Mouse (Mus musculus) limb, embryonic 11.5 days (tissue): Measurements from ENCODE around the gene Parm1. TPM values are rescaled to one million over a fixed set of nuclear protein-coding genes. Genes with fewer than 3 reads are reported as not detected.

Source experiments
- ATAC-seq: fragments of 200-750 bp; cut with Nextera tagmentation; 2 replicates; pipeline ENCODE4 v1.8.0; 2017; ENCODE audit warnings: low read depth; ENCODE audit not compliant: insufficient number of reproducible peaks, low FRiP score, low TSS enrichment
- DNase-seq: peaks from one replicate; pipeline ENCODE4 v3.0.0-alpha.2; 2015; ENCODE audit warnings: low spot score
- H3K27ac ChIP-seq: fragments of 300-500 bp; sonication (generic); replicated peaks from 2 replicates; pipeline ENCODE4 v1.5.1; 2014; ENCODE audit warnings: low read depth, mild to moderate bottlenecking, low read length
- H3K27me3 ChIP-seq: fragments of 300-500 bp; sonication (generic); 2 replicates; pipeline ENCODE4 v1.6.1; 2014; ENCODE audit warnings: mild to moderate bottlenecking, low read length, mixed read lengths; ENCODE audit not compliant: control insufficient read depth, insufficient read depth
- H3K36me3 ChIP-seq: fragments of 300-500 bp; sonication (generic); 2 replicates; pipeline ENCODE4 v1.6.1; 2014; ENCODE audit warnings: mild to moderate bottlenecking, low read length, moderate library complexity, mixed read lengths; ENCODE audit not compliant: control insufficient read depth, insufficient read depth
- H3K4me1 ChIP-seq: fragments of 300-500 bp; sonication (generic); 2 replicates; pipeline ENCODE4 v1.6.1; 2014; ENCODE audit warnings: low read length, mixed read lengths; ENCODE audit not compliant: control insufficient read depth, insufficient read depth
- H3K4me2 ChIP-seq: fragments of 300-500 bp; sonication (generic); 2 replicates; pipeline ENCODE4 v1.6.1; 2014; ENCODE audit warnings: low read depth, mild to moderate bottlenecking, moderate library complexity; ENCODE audit not compliant: severe bottlenecking
- H3K4me3 ChIP-seq: fragments of 300-500 bp; sonication (generic); 2 replicates; pipeline ENCODE4 v1.5.1; 2014; ENCODE audit warnings: low read depth, low read length
- H3K9ac ChIP-seq: fragments of 300-500 bp; sonication (generic); 2 replicates; pipeline ENCODE4 v1.6.1; 2014; ENCODE audit warnings: mild to moderate bottlenecking, low read length
- H3K9me3 ChIP-seq: fragments of 300-500 bp; sonication (generic); 2 replicates; pipeline ENCODE4 v1.6.1; 2016; ENCODE audit warnings: low read length; ENCODE audit not compliant: control insufficient read depth
- WGBS: fragments of 180-500 bp; shearing (Covaris S2); extraction: QIAGEN DNeasy Blood & Tissue Kit; methylation state at CpG from one replicate; pipeline ENCODE4 v1.1.7; 2014; 5-methylcytosine and 5-hydroxymethylcytosine counted together
- polyA plus RNA-seq: library from polyadenylated mRNA; unstranded; fragments of >200 nt; fragmentation: Nextera tagmentation; extraction: Ambion mirVana; gene quantifications from 2 replicates; pipeline ENCODE4 v1.2.1, GENCODE M21; 2014

Gene Parm1
- polyA plus RNA-seq, 1 experiment from 2014 or later, result 8.7 TPM

DNA sequence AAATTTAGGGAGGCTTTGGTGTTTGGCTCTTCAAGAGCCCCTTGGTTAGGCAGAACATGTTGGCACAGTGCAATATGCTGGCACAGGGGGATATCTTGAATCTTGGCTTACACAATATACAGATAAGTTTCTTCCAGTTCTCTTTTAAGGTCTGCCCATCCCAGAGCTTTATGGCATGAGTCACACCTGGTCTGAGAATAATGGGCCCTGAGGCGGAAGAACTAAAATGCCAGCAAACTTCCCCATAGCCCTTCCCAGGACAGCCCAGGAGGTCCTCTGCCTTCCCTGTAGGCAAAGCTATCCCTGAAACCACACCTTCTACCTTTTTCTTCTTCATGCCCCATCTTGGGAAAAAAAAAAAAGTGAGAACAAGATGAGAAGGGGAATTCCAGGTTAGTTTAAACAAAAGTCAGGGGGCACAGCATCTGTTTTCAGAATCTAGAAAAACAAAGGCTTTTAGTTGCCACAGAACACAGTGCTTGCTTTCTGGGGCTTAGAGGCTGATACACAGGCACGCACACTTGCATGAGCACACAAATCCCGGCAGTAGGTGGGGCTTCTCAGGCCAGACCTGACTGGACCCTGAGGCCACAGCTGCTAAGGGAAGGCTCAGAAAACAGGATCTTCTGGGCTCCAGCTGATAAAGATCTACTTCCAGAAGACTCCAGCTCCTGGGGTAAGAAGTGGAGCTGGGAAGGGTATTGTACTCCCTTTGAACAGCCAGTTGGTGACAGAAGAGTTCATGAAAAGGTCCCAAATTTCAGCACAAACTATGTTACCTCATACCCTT lies 92.3 kb downstream of the Parm1 start:
- Histone ChIP-seq H3K9me3 (no peaks in the 10 kb centered on the region), H3K4me3 (no peak overlapping the region), H3K4me2 (no peak overlapping the region), H3K27ac (no peak overlapping the region), H3K36me3 (no peaks in the 10 kb centered on the region), H3K27me3 (no peaks in the 10 kb centered on the region), H3K9ac (no peak overlapping the region), H3K4me1 (no peaks in the 10 kb centered on the region)
- WGBS, result 75% methylated on average over 3 of the region's 3 CpGs
- DNase-seq (no peak), ATAC-seq (no peak)

DNA sequence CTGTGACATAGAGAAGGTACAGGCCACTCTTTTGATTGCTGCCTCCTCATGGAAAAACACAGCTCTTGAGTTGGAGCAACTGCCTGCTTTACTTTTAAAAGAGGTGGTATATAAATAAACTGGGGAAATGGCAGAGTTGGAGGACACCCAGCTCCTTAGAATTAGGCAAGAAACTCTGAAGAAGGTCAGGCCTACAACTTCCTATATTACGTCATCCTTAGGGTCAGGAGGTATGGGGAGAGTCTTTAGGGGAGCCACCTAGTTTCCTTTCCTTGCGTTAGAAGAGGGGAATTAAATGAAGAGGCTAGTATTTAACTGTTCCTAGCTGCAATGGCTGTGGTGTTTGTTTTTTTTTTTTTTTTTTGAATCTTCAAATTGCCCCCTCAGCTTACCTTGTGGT lies 93.1 kb downstream of the Parm1 start:
- no peak overlapping the region for H3K27ac ChIP-seq
- no peaks in the 10 kb centered on the region for H3K27me3 ChIP-seq
- H3K4me3 ChIP-seq, result no peak overlapping the region
- 88% methylated on average over 2 of the region's 2 CpGs for WGBS
- ATAC-seq, result no peak
- no peaks in the 10 kb centered on the region for H3K9me3 ChIP-seq
- H3K9ac ChIP-seq, result no peak overlapping the region
- no peaks in the 10 kb centered on the region for H3K4me1 ChIP-seq
- H3K36me3 ChIP-seq, result no peaks in the 10 kb centered on the region
- H3K4me2 ChIP-seq, result no peak overlapping the region
- no peak for DNase-seq

- no peaks in the 10 kb centered on the region for H3K4me1 ChIP-seq
- no peaks in the 10 kb centered on the region for H3K27me3 ChIP-seq
- no peaks in the 10 kb centered on the region for H3K36me3 ChIP-seq
- H3K9ac ChIP-seq, result no peak overlapping the region
- no peaks in the 10 kb centered on the region for H3K9me3 ChIP-seq
- no peak overlapping the region for H3K4me3 ChIP-seq
- ATAC-seq (no peak), DNase-seq (no peak)
- 87% methylated on average over 3 of the region's 3 CpGs for WGBS
- H3K4me2 ChIP-seq, result no peak overlapping the region
- no peak overlapping the region for H3K27ac ChIP-seq
These were observed 94.2 kb downstream of the Parm1 start for GRCm38 (mm10) chr5:91611589-91611988.

- no peaks in the 10 kb centered on the region for H3K9me3 ChIP-seq
- H3K4me2 ChIP-seq, result no peak overlapping the region
- ATAC-seq, result no peak
- H3K9ac ChIP-seq, result no peak overlapping the region
- H3K36me3 ChIP-seq, result no peaks in the 10 kb centered on the region
- 92% methylated on average over 11 of the region's 11 CpGs for WGBS
- no peak overlapping the region for H3K4me3 ChIP-seq
- H3K4me1 ChIP-seq, result no peaks in the 10 kb centered on the region
- no peak for DNase-seq
- no peak overlapping the region for H3K27ac ChIP-seq
- H3K27me3 ChIP-seq, result no peaks in the 10 kb centered on the region
These were observed 100.2 kb downstream of the Parm1 start for GRCm38 (mm10) chr5:91617331-91618233.

DNA sequence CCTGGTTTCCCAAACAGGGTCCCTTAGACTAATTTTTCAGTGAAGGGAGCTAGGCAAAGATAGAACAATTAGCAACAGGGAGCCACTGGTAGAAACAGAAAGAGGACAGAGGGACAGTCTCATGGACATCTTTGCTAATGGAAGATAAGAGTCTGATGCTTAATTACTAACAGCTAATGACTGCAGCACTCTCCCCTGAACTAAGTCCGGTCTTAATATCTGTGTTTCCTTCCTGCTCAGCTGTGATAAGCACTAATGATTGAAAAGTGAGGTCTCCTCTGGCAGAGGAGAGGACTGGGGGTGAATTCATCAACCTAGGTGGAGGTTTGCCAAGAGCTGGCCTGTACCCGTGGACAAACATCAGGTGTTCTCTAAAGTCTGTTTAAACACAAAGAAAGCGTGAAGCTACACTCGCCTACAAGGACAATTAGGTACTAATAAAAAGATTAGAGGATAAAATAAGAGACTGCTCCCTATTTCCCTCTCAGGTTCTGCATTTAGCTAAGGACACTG lies 101.3 kb downstream of the Parm1 start:
- Histone ChIP-seq H3K4me2 (no peak overlapping the region), H3K36me3 (no peaks in the 10 kb centered on the region), H3K27me3 (no peaks in the 10 kb centered on the region), H3K4me1 (no peaks in the 10 kb centered on the region), H3K4me3 (no peak overlapping the region), H3K9ac (no peak overlapping the region), H3K9me3 (no peaks in the 10 kb centered on the region), H3K27ac (no peak overlapping the region)
- DNase-seq (no peak), ATAC-seq (no peak)
- 80% methylated on average over 4 of the region's 4 CpGs for WGBS

GRCm38 (mm10) chr5:91621197-91621596 lies 103.8 kb downstream of the Parm1 start:
- WGBS, result 93% methylated on average over 6 of the region's 6 CpGs
- DNase-seq, result no peak
- Histone ChIP-seq H3K9me3 (no peaks in the 10 kb centered on the region; the same call in 1 of the 2 replicates), H3K9ac (no peak overlapping the region), H3K27ac (no peak overlapping the region), H3K36me3 (no peaks in the 10 kb centered on the region), H3K4me1 (no peaks in the 10 kb centered on the region), H3K27me3 (no peaks in the 10 kb centered on the region), H3K4me3 (no peak overlapping the region), H3K4me2 (no peak overlapping the region)
- ATAC-seq, result no peak

GRCm38 (mm10) chr5:91626823-91627222 lies 109.4 kb downstream of the Parm1 start:
- no peaks in the 10 kb centered on the region; the same call in 1 of the 2 replicates for H3K9me3 ChIP-seq
- 94% methylated on average over 7 of the region's 7 CpGs for WGBS
- H3K27ac ChIP-seq, result no peak overlapping the region
- DNase-seq, result no peak
- no peaks in the 10 kb centered on the region for H3K27me3 ChIP-seq
- H3K4me2 ChIP-seq, result no peak overlapping the region
- no peaks in the 10 kb centered on the region for H3K4me1 ChIP-seq
- no peak for ATAC-seq
- H3K36me3 ChIP-seq, result no peaks in the 10 kb centered on the region
- no peak overlapping the region for H3K9ac ChIP-seq
- H3K4me3 ChIP-seq, result no peak overlapping the region

GRCm38 (mm10) chr5:91629472-91629871 lies 112.1 kb downstream of the Parm1 start:
- Histone ChIP-seq H3K4me1 (no peaks in the 10 kb centered on the region), H3K36me3 (no peaks in the 10 kb centered on the region), H3K4me3 (no peak overlapping the region), H3K9ac (no peak overlapping the region), H3K9me3 (no peaks in the 10 kb centered on the region; the same call in 1 of the 2 replicates), H3K27ac (no peak overlapping the region), H3K27me3 (no peaks in the 10 kb centered on the region), H3K4me2 (no peak overlapping the region)
- DNase-seq, result no peak
- ATAC-seq, result no peak
- WGBS, result 74% methylated on average over 5 of the region's 5 CpGs
